Mouse (Mus musculus): Measurements from ENCODE around the gene Erp27. TPM values are rescaled to one million over a fixed set of nuclear protein-coding genes. Genes with fewer than 3 reads are reported as not detected.

Erp27 gene
- polyA plus RNA-seq, 1 experiment from 2014 or later, result 1.1 TPM

- Histone ChIP-seq H3K27me3 (ENCODE audit: insufficient read depth, low read length) (no peaks in the 10 kb centered on the region), H3K27ac (ENCODE audit: low read depth) (peak overlapping the region; percentile 89), H3K36me3 (ENCODE audit: insufficient read depth) (no peaks in the 10 kb centered on the region), H3K4me2 (no peak overlapping the region), H3K4me3 (ENCODE audit: low read depth, low read length) (no peak overlapping the region), H3K9me3 (ENCODE audit: low read depth, low read length) (no peaks in the 10 kb centered on the region), H3K4me1 (ENCODE audit: insufficient read depth) (peaks cover 24% of the 10 kb centered on the region), H3K9ac (no peak overlapping the region)
- peak; percentile 94 for DNase-seq
- no peak for TF ChIP-seq CTCF (IDR thresholded peaks at IDR 0.05; ENCODE audit: low read depth)
- ATAC-seq (ENCODE audit: insufficient read depth), result peak; percentile 75
- 45% methylated on average over 9 of the region's 9 CpGs for WGBS
These were observed 11.6 kb downstream of the Erp27 start for GRCm38 (mm10) chr6:136910247-136910890.

DNA sequence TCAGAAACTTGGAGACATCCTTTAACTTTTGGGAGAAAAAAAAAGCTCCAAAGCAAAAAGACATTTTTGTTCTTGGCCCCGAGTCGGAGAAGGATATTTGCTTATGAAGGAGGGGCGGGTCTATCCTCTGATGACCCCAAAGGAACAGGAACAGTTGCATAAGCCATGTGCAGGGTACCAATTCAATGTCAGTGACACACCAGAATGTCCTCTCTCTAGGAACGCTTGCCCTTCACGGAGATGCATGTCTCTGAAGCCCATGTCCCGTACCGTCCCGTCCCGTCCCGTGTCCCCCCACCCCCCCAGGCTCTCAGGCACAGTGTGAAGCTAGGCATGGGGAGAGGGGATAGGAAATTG is 15.1 kb downstream of the Erp27 start:
- no peaks in the 10 kb centered on the region for H3K36me3 ChIP-seq (ENCODE audit: insufficient read depth)
- H3K27ac ChIP-seq (ENCODE audit: low read depth), result peak overlapping the region; percentile 46
- no peaks in the 10 kb centered on the region for H3K27me3 ChIP-seq (ENCODE audit: insufficient read depth, low read length)
- ATAC-seq (ENCODE audit: insufficient read depth) (no peak), DNase-seq (peak; percentile 34)
- no peak for TF ChIP-seq CTCF (IDR thresholded peaks at IDR 0.05; ENCODE audit: low read depth)
- WGBS, result 62% methylated on average over 10 of the region's 10 CpGs
- H3K4me2 ChIP-seq, result no peak overlapping the region
- H3K9me3 ChIP-seq (ENCODE audit: low read depth, low read length), result no peaks in the 10 kb centered on the region
- no peak overlapping the region for H3K4me3 ChIP-seq (ENCODE audit: low read depth, low read length)
- peaks cover 20% of the 10 kb centered on the region for H3K4me1 ChIP-seq (ENCODE audit: insufficient read depth)
- H3K9ac ChIP-seq, result no peak overlapping the region

- Histone ChIP-seq H3K9ac (no peak overlapping the region), H3K36me3 (ENCODE audit: insufficient read depth) (no peaks in the 10 kb centered on the region), H3K27ac (ENCODE audit: low read depth) (peak overlapping the region; percentile 46), H3K4me3 (ENCODE audit: low read depth, low read length) (no peak overlapping the region), H3K27me3 (ENCODE audit: insufficient read depth, low read length) (no peaks in the 10 kb centered on the region), H3K4me2 (no peak overlapping the region), H3K4me1 (ENCODE audit: insufficient read depth) (peaks cover 20% of the 10 kb centered on the region), H3K9me3 (ENCODE audit: low read depth, low read length) (no peaks in the 10 kb centered on the region)
- TF ChIP-seq CTCF (IDR thresholded peaks at IDR 0.05; ENCODE audit: low read depth), result no peak
- DNase-seq (no peak), ATAC-seq (ENCODE audit: insufficient read depth) (no peak)
- 68% methylated on average over 19 of the region's 19 CpGs for WGBS
These were observed 15.6 kb downstream of the Erp27 start for GRCm38 (mm10) chr6:136906283-136906936.

DNA sequence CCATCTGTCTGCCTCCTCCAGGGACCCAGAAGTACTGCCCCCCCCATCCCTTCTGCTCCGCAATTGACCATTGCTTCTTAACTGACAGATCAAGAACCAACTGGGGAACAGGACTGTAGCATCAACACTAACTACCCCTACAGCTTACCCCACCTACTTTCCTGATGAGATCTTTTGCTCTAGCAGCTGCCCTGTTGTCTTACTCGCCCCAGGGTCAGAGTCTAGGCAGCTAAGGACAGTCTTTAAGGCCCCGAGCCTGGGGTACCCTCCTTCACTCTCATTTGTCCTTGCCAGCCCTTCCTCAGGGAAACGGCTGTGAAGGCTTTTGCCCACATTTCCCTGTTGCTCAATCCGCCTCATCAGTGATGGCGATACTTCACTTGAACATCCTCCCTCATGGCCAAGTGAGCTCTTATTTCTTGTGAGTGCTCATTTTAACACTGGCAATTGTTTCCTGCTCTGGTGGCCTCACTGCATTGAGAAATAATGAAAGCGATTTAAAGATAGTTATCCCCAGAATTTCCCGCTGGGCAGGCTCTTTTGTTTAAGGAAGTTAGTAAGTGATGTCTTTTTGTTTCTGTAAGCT is 18.0 kb downstream of the Erp27 start:
- WGBS, result 46% methylated on average over 8 of the region's 8 CpGs
- DNase-seq, result peak; percentile 52

DNA sequence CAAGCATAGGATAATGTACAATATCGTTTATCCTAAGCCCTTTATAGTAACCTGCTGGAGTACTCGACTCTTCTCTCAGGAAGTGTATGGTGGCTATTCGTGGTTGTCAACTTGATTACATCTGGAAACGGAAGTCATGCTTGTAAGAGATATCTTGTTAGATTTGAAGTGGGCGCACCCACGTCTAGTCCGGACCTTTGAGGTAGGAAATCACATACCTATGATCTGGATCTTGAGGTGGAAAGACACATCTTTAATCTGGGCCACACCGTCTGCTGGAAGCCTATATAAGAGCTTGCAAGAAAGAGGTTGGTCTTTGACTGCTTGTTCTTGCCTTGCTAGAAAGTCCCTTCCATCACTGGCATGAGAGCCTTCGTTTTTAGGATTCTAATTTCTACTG is 19.5 kb downstream of the Erp27 start:
- H3K4me1 ChIP-seq (ENCODE audit: insufficient read depth), result peaks cover 15% of the 10 kb centered on the region
- H3K4me2 ChIP-seq, result no peak overlapping the region
- DNase-seq (no peak), ATAC-seq (ENCODE audit: insufficient read depth) (no peak)
- no peaks in the 10 kb centered on the region for H3K36me3 ChIP-seq (ENCODE audit: insufficient read depth)
- H3K9me3 ChIP-seq (ENCODE audit: low read depth, low read length), result no peaks in the 10 kb centered on the region
- H3K27me3 ChIP-seq (ENCODE audit: insufficient read depth, low read length), result no peaks in the 10 kb centered on the region
- H3K4me3 ChIP-seq (ENCODE audit: low read depth, low read length), result no peak overlapping the region
- no peak overlapping the region for H3K27ac ChIP-seq (ENCODE audit: low read depth)
- TF ChIP-seq CTCF (IDR thresholded peaks at IDR 0.05; ENCODE audit: low read depth), result no peak
- WGBS, result 91% methylated on average over 9 of the region's 9 CpGs
- no peak overlapping the region for H3K9ac ChIP-seq

More for the DNA sequence above, 18.0 kb downstream of the Erp27 start:
- no peak for ATAC-seq (ENCODE audit: insufficient read depth)
- H3K4me2 ChIP-seq, result no peak overlapping the region
- no peak overlapping the region for H3K4me3 ChIP-seq (ENCODE audit: low read depth, low read length)
- H3K4me1 ChIP-seq (ENCODE audit: insufficient read depth), result peaks cover 14% of the 10 kb centered on the region
- H3K27ac ChIP-seq (ENCODE audit: low read depth), result peak overlapping the region; percentile 30; the same call in 1 of the 2 replicates
- TF ChIP-seq CTCF (IDR thresholded peaks at IDR 0.05; ENCODE audit: low read depth), result no peak
- no peaks in the 10 kb centered on the region for H3K36me3 ChIP-seq (ENCODE audit: insufficient read depth)
- H3K9ac ChIP-seq, result no peak overlapping the region
- no peaks in the 10 kb centered on the region for H3K27me3 ChIP-seq (ENCODE audit: insufficient read depth, low read length)
- H3K9me3 ChIP-seq (ENCODE audit: low read depth, low read length), result no peaks in the 10 kb centered on the region

- Histone ChIP-seq H3K4me3 (ENCODE audit: low read depth, low read length) (no peak overlapping the region), H3K27ac (ENCODE audit: low read depth) (no peak overlapping the region), H3K9me3 (ENCODE audit: low read depth, low read length) (no peaks in the 10 kb centered on the region), H3K9ac (no peak overlapping the region), H3K36me3 (ENCODE audit: insufficient read depth) (no peaks in the 10 kb centered on the region), H3K4me2 (no peak overlapping the region), H3K4me1 (ENCODE audit: insufficient read depth) (peaks cover 15% of the 10 kb centered on the region), H3K27me3 (ENCODE audit: insufficient read depth, low read length) (no peaks in the 10 kb centered on the region)
- no peak for ATAC-seq (ENCODE audit: insufficient read depth)
- DNase-seq, result no peak
- 56% methylated on average over 2 of the region's 2 CpGs for WGBS
- no peak for TF ChIP-seq CTCF (IDR thresholded peaks at IDR 0.05; ENCODE audit: low read depth)
These were observed 21.0 kb downstream of the Erp27 start for GRCm38 (mm10) chr6:136901010-136901409.

- H3K9me3 ChIP-seq (ENCODE audit: low read depth, low read length), result no peaks in the 10 kb centered on the region
- H3K9ac ChIP-seq, result no peak overlapping the region
- H3K4me2 ChIP-seq, result no peak overlapping the region
- no peak overlapping the region for H3K4me3 ChIP-seq (ENCODE audit: low read depth, low read length)
- H3K27ac ChIP-seq (ENCODE audit: low read depth), result peak overlapping the region; percentile 85
- DNase-seq, result no peak
- no peak for TF ChIP-seq CTCF (IDR thresholded peaks at IDR 0.05; ENCODE audit: low read depth)
- H3K36me3 ChIP-seq (ENCODE audit: insufficient read depth), result no peaks in the 10 kb centered on the region
- no peak for ATAC-seq (ENCODE audit: insufficient read depth)
- 28% methylated on average over 4 of the region's 4 CpGs for WGBS
- peaks cover 17% of the 10 kb centered on the region; the same call in 1 of the 2 replicates for H3K4me1 ChIP-seq (ENCODE audit: insufficient read depth)
- H3K27me3 ChIP-seq (ENCODE audit: insufficient read depth, low read length), result no peaks in the 10 kb centered on the region
These were observed 21.5 kb downstream of the Erp27 start for GRCm38 (mm10) chr6:136900369-136901009.
